Mouse (Mus musculus) brain, embryonic 14.5 days (tissue): ENCODE measurements at regions not wholly inside any gene's neighbourhood (a gene's known extent, or its start where the extent isn't known, plus 50 kb on each side); places are given as distances from the start of the nearest gene placed in this dataset.

Experiments
- DNase-seq: peaks from one replicate; pipeline ENCODE4 v3.0.0-alpha.2; 2011; ENCODE audit warnings: low read depth
- CTCF ChIP-seq: fragments of 200-500 bp; IDR thresholded peaks from 2 replicates; pipeline ENCODE4 v1.5.1; 2012; ENCODE audit warnings: inconsistent platforms, mild to moderate bottlenecking, moderate library complexity, borderline replicate concordance; ENCODE audit not compliant: insufficient read depth, insufficient read length; ENCODE audit errors: extremely low read depth
- POLR2A ChIP-seq: fragments of 200-500 bp; IDR thresholded peaks from 2 replicates; pipeline ENCODE4 v1.6.1; 2012; ENCODE audit warnings: mild to moderate bottlenecking, inconsistent platforms, borderline replicate concordance; ENCODE audit not compliant: poor library complexity, insufficient read depth, insufficient read length, severe bottlenecking; ENCODE audit errors: extremely low read depth

GRCm38 (mm10) chr1:100644858-100645257 lies 872.3 kb downstream of the Cntnap5b start:
- no peak for TF ChIP-seq CTCF
- TF ChIP-seq POLR2A, result no peak
- peak; percentile 65 for DNase-seq

- DNase-seq, result no peak
These were observed 888.3 kb downstream of the Cntnap5b start for GRCm38 (mm10) chr1:100660822-100661221.

GRCm38 (mm10) chr1:100706898-100707297 lies 934.3 kb downstream of the Cntnap5b start:
- no peak for DNase-seq
- TF ChIP-seq POLR2A (no peak), CTCF (no peak)

More at GRCm38 (mm10) chr1:100660822-100661221, 888.3 kb downstream of the Cntnap5b start:
- TF ChIP-seq CTCF, result no peak
- TF ChIP-seq POLR2A, result no peak
